Mouse (Mus musculus) CD4-positive helper T cell, adult 2 months (primary cell): Measurements from ENCODE around the gene Has3.
"Not testable (repeated sequence)": the region's sequence is repeated elsewhere in the genome, so short reads cannot be mapped to it uniquely, and the experiment has no call there.

Experiments used
- DNase-seq: peaks from one replicate; pipeline ENCODE4 v3.0.0-alpha.2; 2012; ENCODE audit warnings: low read depth, missing footprints, low spot score

Has3 gene

GRCm38 (mm10) chr8:106870051-106870450 lies at the start of gene Has3:
Has3 (plus strand) TSS chr8:106870242.
- no peak for DNase-seq

- DNase-seq: peak; percentile 26
Observed at GRCm38 (mm10) chr8:106820553-106821515, 49.2 kb upstream of the Has3 start.

GRCm38 (mm10) chr8:106828921-106829320 lies 41.1 kb upstream of the Has3 start:
- DNase-seq: no peak

- no peak for DNase-seq
Observed at GRCm38 (mm10) chr8:106829526-106830045, 40.5 kb upstream of the Has3 start.

GRCm38 (mm10) chr8:106834899-106835298 lies 35.1 kb upstream of the Has3 start:
- DNase-seq: no peak

- DNase-seq: no peak
Observed at GRCm38 (mm10) chr8:106836525-106836924, 33.5 kb upstream of the Has3 start.

- no peak for DNase-seq
Observed at GRCm38 (mm10) chr8:106838803-106839202, 31.2 kb upstream of the Has3 start.

- no peak for DNase-seq
Observed at GRCm38 (mm10) chr8:106839209-106840001, 30.6 kb upstream of the Has3 start.

- DNase-seq: no peak
Observed at GRCm38 (mm10) chr8:106850034-106850433, 20.0 kb upstream of the Has3 start.

- DNase-seq: no peak
Observed at GRCm38 (mm10) chr8:106854534-106855241, 15.4 kb upstream of the Has3 start.

GRCm38 (mm10) chr8:106855242-106855562 lies 14.8 kb upstream of the Has3 start:
- DNase-seq: no peak

- no peak for DNase-seq
Observed at GRCm38 (mm10) chr8:106862845-106863244, 7.2 kb upstream of the Has3 start.

- no peak for DNase-seq
Observed at GRCm38 (mm10) chr8:106865354-106865753, 4.7 kb upstream of the Has3 start.

- peak; percentile 25 for DNase-seq
Observed at GRCm38 (mm10) chr8:106870537-106871327, 690 bp downstream of the Has3 start.

GRCm38 (mm10) chr8:106871328-106871926 lies 1.4 kb downstream of the Has3 start:
- no peak for DNase-seq

GRCm38 (mm10) chr8:106871931-106872371 lies 1.9 kb downstream of the Has3 start:
- DNase-seq: no peak

- no peak for DNase-seq
Observed at GRCm38 (mm10) chr8:106872454-106873034, 2.5 kb downstream of the Has3 start.

- no peak for DNase-seq
Observed at GRCm38 (mm10) chr8:106880121-106880707, 10.2 kb downstream of the Has3 start.

GRCm38 (mm10) chr8:106884094-106884493 lies 14.1 kb downstream of the Has3 start:
- DNase-seq: not testable (repeated sequence)
